Mouse (Mus musculus) kidney, adult 2 months (tissue): ENCODE measurements around the gene Klk13.

ENCODE experiments used
- CTCF ChIP-seq: fragments of 200-500 bp; conservative IDR thresholded peaks from 2 replicates; pipeline ENCODE4 v1.5.1; 2011; ENCODE audit warnings: low read depth, mild to moderate bottlenecking, control low read depth, low read length, moderate library complexity, mixed read lengths; ENCODE audit not compliant: insufficient read depth, insufficient read length
- POLR2A ChIP-seq: fragments of 200-500 bp; IDR thresholded peaks from one replicate; pipeline ENCODE4 v1.6.1; 2011; ENCODE audit warnings: low read depth, low read length, control low read depth

GRCm38 (mm10) chr7:43712267-43712666, at the start of gene Klk13:
- no peak for TF ChIP-seq CTCF
- no peak for TF ChIP-seq POLR2A
